Mouse (Mus musculus): ENCODE data around the gene Gas8. TPM values are rescaled to one million over a fixed set of nuclear protein-coding genes. Genes with fewer than 3 reads are reported as not detected.
A peak's percentile ranks its signal among the peaks of the same experiment; 100 is the strongest.
"Not testable (repeated sequence)": the region's sequence is repeated elsewhere in the genome, so short reads cannot be mapped to it uniquely, and the experiment has no call there.

Gas8 gene
- 2.3 and 2.8 TPM in 2 replicates for polyA plus RNA-seq (2012; rRNA removed)

DNA sequence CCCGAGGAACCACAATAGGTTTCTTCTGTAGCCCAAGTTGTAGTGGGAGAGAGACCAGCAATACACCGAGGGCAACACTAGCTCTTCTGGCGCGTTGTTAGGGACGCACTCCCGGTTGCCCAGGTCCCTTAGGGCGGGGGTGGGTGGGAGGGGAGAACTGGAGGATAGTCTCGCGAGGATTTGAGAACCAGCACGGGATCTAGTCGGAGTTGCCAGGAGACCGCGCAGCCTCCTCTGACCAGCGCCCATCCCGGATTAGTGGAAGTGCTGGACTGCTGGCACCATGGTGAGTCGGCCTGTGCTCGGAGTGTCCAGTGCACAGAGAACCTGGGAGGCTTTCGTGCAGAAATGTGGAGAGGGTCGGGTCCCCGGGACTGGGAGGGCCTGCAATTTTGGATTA lies at the start of gene Gas8:
Gene Gas8, plus strand, starts transcription at position 168 of the 400 bp plus-strand sequence.
- DNase-seq (ENCODE audit: low read depth in 1 of 2, low spot score in 2 of 2), result peak; percentile 66 to 71
- TF ChIP-seq CTCF (IDR thresholded peaks at IDR 0.05; ENCODE audit: extremely low read depth, insufficient read depth, insufficient read length, insufficient replicate concordance), result no peak
- Histone ChIP-seq H3K27me3 (ENCODE audit: control insufficient read depth, insufficient read depth, low read length) (peaks cover 19% of the 10 kb centered on the region), H3K27ac (ENCODE audit: insufficient read depth, low read length) (no peak within 1 kb of the TSS), H3K36me3 (ENCODE audit: control insufficient read depth, insufficient read depth, low read length) (no peaks in the 10 kb centered on the region), H3K4me3 (ENCODE audit: extremely low read depth, insufficient read depth, insufficient read length) (peak within 1 kb of the TSS; percentile 79), H3K4me1 (ENCODE audit: control insufficient read depth, insufficient read depth, insufficient read length) (peaks cover 13% of the 10 kb centered on the region)
- WGBS, result 1% methylated on average over 20 of the region's 20 CpGs

DNA sequence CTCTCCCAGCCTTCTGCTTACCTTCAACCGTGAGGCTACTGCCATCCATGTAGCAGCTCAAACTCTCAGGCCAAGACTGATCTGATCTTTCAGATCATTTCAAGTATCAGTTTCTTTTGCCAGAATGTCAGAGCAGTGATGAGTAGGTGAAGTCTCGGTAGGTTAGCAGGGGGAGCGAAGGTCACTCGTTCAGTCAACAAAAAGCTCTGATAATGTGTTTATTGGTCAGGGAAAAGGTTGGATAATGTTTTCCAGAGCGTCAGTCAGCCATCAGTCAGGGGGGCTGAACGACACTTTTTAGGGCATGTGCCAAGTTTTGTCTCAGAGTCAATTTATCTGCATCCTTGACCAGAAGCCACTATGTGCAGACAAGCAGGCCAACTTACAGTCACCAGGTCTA lies 45.6 kb upstream of the Gas8 start:
- H3K27ac ChIP-seq (ENCODE audit: insufficient read depth, low read length); H3K4me3 ChIP-seq (ENCODE audit: extremely low read depth, insufficient read depth, insufficient read length); H3K4me1 ChIP-seq (ENCODE audit: control insufficient read depth, insufficient read depth, insufficient read length); H3K36me3 ChIP-seq (ENCODE audit: control insufficient read depth, insufficient read depth, low read length); DNase-seq (ENCODE audit: low read depth in 1 of 2, low spot score in 2 of 2); H3K27me3 ChIP-seq (ENCODE audit: control insufficient read depth, insufficient read depth, low read length): not testable (repeated sequence)
- WGBS, result 92% methylated on average over 6 of the region's 6 CpGs

DNA sequence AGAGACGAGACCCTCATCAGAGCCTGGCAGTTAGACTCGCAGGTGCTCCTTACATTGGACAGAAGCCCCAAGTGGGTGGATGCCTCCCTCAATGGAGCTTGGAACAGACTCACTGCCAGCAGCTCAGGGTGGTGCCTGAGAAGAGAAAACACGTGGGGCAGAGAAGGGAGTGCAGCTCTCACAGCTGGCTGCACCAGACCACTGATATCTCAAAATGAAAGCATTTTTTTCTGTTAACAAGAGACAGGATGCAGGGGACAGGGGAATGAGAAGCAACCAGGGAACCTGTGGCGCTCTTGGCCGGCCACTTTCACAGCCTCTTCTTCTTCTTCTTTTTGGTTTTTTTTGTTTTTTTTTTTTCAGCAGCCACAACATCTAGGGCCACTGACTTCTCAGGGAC lies 44.1 kb upstream of the Gas8 start:
- not testable (repeated sequence) for H3K36me3 ChIP-seq (ENCODE audit: control insufficient read depth, insufficient read depth, low read length); H3K27ac ChIP-seq (ENCODE audit: insufficient read depth, low read length); H3K4me1 ChIP-seq (ENCODE audit: control insufficient read depth, insufficient read depth, insufficient read length); H3K27me3 ChIP-seq (ENCODE audit: control insufficient read depth, insufficient read depth, low read length); H3K4me3 ChIP-seq (ENCODE audit: extremely low read depth, insufficient read depth, insufficient read length); DNase-seq (ENCODE audit: low read depth in 1 of 2, low spot score in 2 of 2)
- 13% methylated on average over 5 of the region's 5 CpGs for WGBS

DNA sequence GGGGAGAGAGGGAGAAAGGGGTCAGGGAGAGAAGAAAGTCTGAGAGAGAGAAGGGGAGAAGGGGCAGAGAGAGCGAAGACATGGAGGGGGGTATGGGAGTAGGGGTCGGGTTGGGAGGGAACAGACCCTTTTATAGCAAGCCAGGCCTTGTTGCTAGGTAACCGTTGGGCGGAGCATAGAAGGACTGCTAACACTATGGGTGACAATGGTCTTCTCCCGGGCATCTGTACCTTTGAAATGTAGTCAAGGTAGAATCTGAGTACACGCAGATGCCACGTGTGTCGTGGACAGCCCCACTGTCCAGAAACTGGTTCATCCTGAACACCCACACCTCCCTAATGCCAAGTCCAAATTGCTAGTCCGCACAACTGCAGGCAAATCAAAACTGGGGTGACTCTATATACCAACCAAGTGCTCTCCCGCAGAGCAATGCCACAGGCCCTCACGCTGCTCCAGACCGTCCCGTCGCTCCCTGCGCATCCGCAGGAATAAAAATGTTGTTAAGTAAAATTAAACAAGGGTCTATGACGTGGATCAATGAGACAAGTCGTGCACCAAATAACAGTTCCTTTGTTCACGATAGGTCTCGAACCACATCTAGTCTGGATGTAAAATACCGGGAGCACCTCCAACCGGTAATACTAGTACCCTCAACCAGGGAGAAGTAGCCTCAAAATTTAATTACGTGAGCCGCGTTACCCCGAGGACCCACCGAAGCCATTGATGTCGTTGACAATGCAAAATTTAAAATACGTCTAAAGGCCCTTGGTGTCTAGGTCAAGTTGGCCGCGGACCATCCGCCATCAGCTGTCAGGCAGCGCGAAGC lies 41.5 kb upstream of the Gas8 start:
- Histone ChIP-seq H3K36me3 (ENCODE audit: control insufficient read depth, insufficient read depth, low read length) (peaks cover 2% of the 10 kb centered on the region), H3K4me3 (ENCODE audit: extremely low read depth, insufficient read depth, insufficient read length) (peak overlapping the region; percentile 88), H3K27me3 (ENCODE audit: control insufficient read depth, insufficient read depth, low read length) (no peaks in the 10 kb centered on the region), H3K27ac (ENCODE audit: insufficient read depth, low read length) (peak overlapping the region; percentile 6; the same call in 1 of the 2 replicates), H3K4me1 (ENCODE audit: control insufficient read depth, insufficient read depth, insufficient read length) (peaks cover 4% of the 10 kb centered on the region; the same call in 1 of the 2 replicates)
- 12% methylated on average over 34 of the region's 34 CpGs for WGBS
- DNase-seq (ENCODE audit: low read depth in 1 of 2, low spot score in 2 of 2), result no peak
- no peak for TF ChIP-seq CTCF (IDR thresholded peaks at IDR 0.05; ENCODE audit: extremely low read depth, insufficient read depth, insufficient read length, insufficient replicate concordance)

DNA sequence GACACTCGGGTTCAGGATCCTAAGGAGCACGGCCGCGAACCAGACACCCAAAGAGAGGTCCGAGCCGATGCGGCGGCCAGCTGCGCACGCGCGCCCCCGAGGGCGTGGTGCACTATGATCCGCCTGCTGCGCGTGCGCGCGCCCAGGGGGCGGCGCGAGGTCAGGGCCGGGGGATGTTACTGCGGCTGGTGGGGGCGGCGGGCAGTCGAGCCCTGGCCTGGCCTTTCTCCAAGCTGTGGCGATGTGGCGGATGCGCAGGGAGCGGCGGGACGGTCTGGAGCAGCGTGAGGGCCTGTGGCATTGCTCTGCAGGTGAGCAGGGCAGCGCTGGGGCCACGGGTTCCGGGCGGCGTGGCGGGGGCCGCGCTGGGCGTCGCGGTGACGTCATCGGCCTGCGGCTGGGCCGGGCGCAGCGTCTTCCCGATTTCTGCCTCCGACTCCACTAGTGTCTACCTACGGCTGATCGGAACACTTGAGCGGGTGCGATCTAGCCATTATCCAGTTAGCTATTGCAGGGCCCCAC lies 40.8 kb upstream of the Gas8 start, which contains the start of gene Afg3l1:
Gene Afg3l1, plus strand, starts transcription at position 167 of the 522 bp plus-strand sequence.
- Histone ChIP-seq H3K4me3 (ENCODE audit: extremely low read depth, insufficient read depth, insufficient read length) (peak within 1 kb of the TSS; percentile 88), H3K27ac (ENCODE audit: insufficient read depth, low read length) (peak within 1 kb of the TSS; percentile 90), H3K27me3 (ENCODE audit: control insufficient read depth, insufficient read depth, low read length) (no peaks in the 10 kb centered on the region), H3K4me1 (ENCODE audit: control insufficient read depth, insufficient read depth, insufficient read length) (peaks cover 4% of the 10 kb centered on the region; the same call in 1 of the 2 replicates), H3K36me3 (ENCODE audit: control insufficient read depth, insufficient read depth, low read length) (peaks cover 2% of the 10 kb centered on the region)
- under 1% methylated on average over 57 of the region's 58 CpGs for WGBS
- DNase-seq (ENCODE audit: low read depth in 1 of 2, low spot score in 2 of 2), result peak; percentile 72 to 90
- TF ChIP-seq POLR2A (IDR thresholded peaks at IDR 0.05; ENCODE audit: low read depth, low read length) (no peak; the same call in none of the 2 replicates), CTCF (IDR thresholded peaks at IDR 0.05; ENCODE audit: extremely low read depth, insufficient read depth, insufficient read length, insufficient replicate concordance) (no peak)

DNA sequence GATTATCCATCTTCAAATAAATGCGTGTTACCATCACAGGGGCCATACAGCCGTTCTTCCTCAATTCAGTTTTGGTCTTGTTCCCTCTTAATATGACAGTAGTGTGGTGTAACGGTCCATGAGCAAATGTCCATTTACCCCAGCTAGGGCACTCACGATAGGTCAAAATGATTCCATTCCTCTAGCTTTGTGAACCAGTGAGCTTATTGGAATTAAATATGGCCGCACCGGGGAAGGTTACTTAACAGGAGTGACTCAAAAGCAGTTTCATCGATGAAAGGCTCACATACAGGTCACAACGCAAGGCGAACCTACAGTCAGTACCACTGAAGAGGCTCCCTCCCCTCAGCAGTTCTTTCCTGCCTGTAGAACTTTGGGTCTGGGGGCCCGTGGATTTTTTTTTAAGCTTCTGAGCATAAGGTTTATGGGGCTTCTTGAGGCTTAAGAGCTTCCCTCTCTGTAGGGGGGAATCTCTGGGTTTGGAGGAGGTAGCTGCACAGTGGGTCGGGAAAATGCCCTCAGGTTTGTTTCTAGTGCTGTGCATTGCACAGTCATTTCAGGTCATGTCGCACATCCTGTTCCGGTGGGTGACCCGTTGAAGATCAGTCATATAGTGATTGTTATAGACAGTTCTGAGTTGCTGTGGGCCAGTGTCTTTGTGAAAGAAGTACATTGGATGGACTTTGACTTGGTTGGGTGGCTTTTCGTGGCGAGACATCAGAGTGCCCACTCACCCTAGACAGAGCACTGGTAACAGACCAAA lies 40.0 kb upstream of the Gas8 start:
- Histone ChIP-seq H3K27ac (ENCODE audit: insufficient read depth, low read length) (no peak overlapping the region; the same call in 1 of the 2 replicates), H3K36me3 (ENCODE audit: control insufficient read depth, insufficient read depth, low read length) (peaks cover 2% of the 10 kb centered on the region), H3K4me1 (ENCODE audit: control insufficient read depth, insufficient read depth, insufficient read length) (peaks cover 4% of the 10 kb centered on the region; the same call in 1 of the 2 replicates), H3K27me3 (ENCODE audit: control insufficient read depth, insufficient read depth, low read length) (no peaks in the 10 kb centered on the region), H3K4me3 (ENCODE audit: extremely low read depth, insufficient read depth, insufficient read length) (peak overlapping the region; percentile 88)
- DNase-seq (ENCODE audit: low read depth in 1 of 2, low spot score in 2 of 2), result peak in 1 of 2 experiments; percentile 15
- no peak for TF ChIP-seq POLR2A (IDR thresholded peaks at IDR 0.05; ENCODE audit: low read depth, low read length)
- TF ChIP-seq CTCF (IDR thresholded peaks at IDR 0.05; ENCODE audit: extremely low read depth, insufficient read depth, insufficient read length, insufficient replicate concordance), result no peak
- WGBS, result 26% methylated on average over 16 of the region's 16 CpGs
